Comparison of ENCODE assay signal across 19 mouse cellular contexts in the genomic region with DNA sequence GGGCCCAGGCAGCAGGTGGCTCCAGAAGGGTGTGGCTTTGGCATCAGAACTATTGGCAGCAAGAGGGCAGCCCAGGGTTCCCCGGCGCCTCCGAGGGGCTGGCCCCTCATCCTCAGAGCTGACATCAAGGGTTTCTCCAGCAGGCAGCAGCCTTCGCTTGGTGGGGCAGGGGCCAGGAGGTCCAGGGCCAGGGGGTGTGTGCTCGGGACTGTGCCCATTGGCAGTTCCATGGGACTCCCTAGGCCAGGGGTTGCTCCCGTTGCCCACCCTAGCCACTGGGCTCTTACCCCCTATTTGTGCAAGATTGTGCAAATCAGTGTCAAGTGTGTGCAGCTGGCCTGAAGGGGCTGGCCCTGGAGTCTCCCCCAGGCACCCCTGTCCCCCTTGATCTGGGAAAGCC. TPM values are rescaled to one million over a fixed set of nuclear protein-coding genes. Genes with fewer than 3 reads are reported as not detected.
DNase-seq lines count a peak whose midpoint lies in the region; ATAC-seq lines count a peak whose summit lies in the region.
"Had no signal": no experiment of that assay in that cellular context is flagged by ENCODE, and none has a peak within 500 bp of the region (broad histone marks: within the 10 kb centered on the region; RNA-seq: fewer than 3 reads in every experiment).

No protein-coding gene starts in this region.

- H3K27ac ChIP-seq in liver, embryonic 13.5 days = peak overlapping the region; percentile 44; the same call in 1 of the 2 replicates
- H3K27ac ChIP-seq: embryonic facial prominence, embryonic 12.5 days; forebrain, embryonic 15.5 days; hindbrain, embryonic 12.5 days had no signal

- no peaks in the 10 kb centered on the region for H3K9me3 ChIP-seq in liver, embryonic 13.5 days (replicated peaks)
- H3K9me3 ChIP-seq: embryonic facial prominence, embryonic 12.5 days; forebrain, embryonic 15.5 days; hindbrain, embryonic 12.5 days had no signal

- peak overlapping the region; percentile 89 for H3K4me2 ChIP-seq in liver, embryonic 13.5 days
- H3K4me2 ChIP-seq: embryonic facial prominence, embryonic 12.5 days; forebrain, embryonic 15.5 days; hindbrain, embryonic 12.5 days had no signal

- H3K36me3 ChIP-seq in liver, embryonic 13.5 days = peaks cover 41% of the 10 kb centered on the region

- no peak overlapping the region for H3K4me3 ChIP-seq in liver, embryonic 13.5 days (replicated peaks)
- H3K4me3 ChIP-seq: embryonic facial prominence, embryonic 12.5 days; forebrain, embryonic 15.5 days; hindbrain, embryonic 12.5 days had no signal

- WGBS in liver, embryonic 13.5 days (ENCODE audit: insufficient replicate concordance) = 70% methylated on average over 6 of the region's 6 CpGs

- peak overlapping the region; percentile 92 for H3K9ac ChIP-seq in liver, embryonic 13.5 days
- H3K9ac ChIP-seq: embryonic facial prominence, embryonic 12.5 days; forebrain, embryonic 15.5 days; hindbrain, embryonic 12.5 days had no signal

- H3K4me1 ChIP-seq in liver, embryonic 13.5 days (replicated peaks) = peaks cover 60% of the 10 kb centered on the region

- DNase-seq in adrenal gland, adult (ENCODE audit: inconsistent age in 2 of 2, low spot score in 1 of 2) = peak; percentile 26 to 36
- DNase-seq in adrenal gland, postnatal 4 days (ENCODE audit: low spot score in 2 of 2) = no peak
- DNase-seq in heart, adult 11 months = peak; percentile 92
- no peak for DNase-seq in heart, adult 8-10 months (ENCODE audit: low spot score)
- no peak for DNase-seq in liver, embryonic 13.5 days
- DNase-seq in liver = no peak
- DNase-seq in embryo, embryonic 10.5 days (ENCODE audit: low spot score) = no peak
- DNase-seq: adrenal gland, postnatal 14 days; B cell, adult 2 months; gastrocnemius, postnatal 36 days; heart, adult 18-20 months; heart, postnatal 36 days had no signal

- ATAC-seq in liver, embryonic 13.5 days (ENCODE audit: low read depth) = no peak
- ATAC-seq: CD4-positive, CD25-positive, alpha-beta regulatory T cell, adult 4 months; forebrain, embryonic 15.5 days; hindbrain, embryonic 16.5 days; inflammation-experienced regulatory T-cells, adult 6 months; intestine, postnatal 0 days had no signal

- H3K27me3 ChIP-seq in liver, embryonic 13.5 days = no peaks in the 10 kb centered on the region
- H3K27me3 ChIP-seq: embryonic facial prominence, embryonic 12.5 days; forebrain, embryonic 15.5 days; hindbrain, embryonic 12.5 days had no signal

RNA-seq across cellular contexts. Expression of a gene that starts 4.3 kb away (rescaled TPM):
- 100 to 1,000 TPM; 193 to 202 TPM for total RNA-seq in adrenal gland, postnatal 4 days (2021)
- 100 to 1,000 TPM; 104 to 110 (median 108) TPM for total RNA-seq in heart, adult 8-10 months (2022)
- polyA plus RNA-seq in liver, embryonic 13.5 days (2015; fragmentation: Nextera tagmentation; extraction: Ambion mirVana) = 270 and 280 TPM in 2 replicates

RNA-seq across cellular contexts. Expression of a gene that starts 10.2 kb away (rescaled TPM):
- total RNA-seq in adrenal gland, postnatal 4 days (2021) = 10 to 100 TPM; 37.6 to 40.8 TPM
- total RNA-seq in heart, adult 8-10 months (2022) = 10 to 100 TPM; 25.7 to 34.1 (median 30.1) TPM
- 28.4 and 30.0 TPM in 2 replicates for polyA plus RNA-seq in liver, embryonic 13.5 days (2015; fragmentation: Nextera tagmentation; extraction: Ambion mirVana)

RNA-seq across cellular contexts. Expression of a gene that starts 10.2 kb away (rescaled TPM):
- 10 to 100 TPM; 21.7 to 25.0 TPM for total RNA-seq in adrenal gland, postnatal 4 days (2021)
- total RNA-seq in heart, adult 8-10 months (2022) = 10 to 100 TPM; 19.6 to 27.4 (median 23.6) TPM
- 12.6 and 13.9 TPM in 2 replicates for polyA plus RNA-seq in liver, embryonic 13.5 days (2015; fragmentation: Nextera tagmentation; extraction: Ambion mirVana)

RNA-seq across cellular contexts. Expression of a gene that starts 22.9 kb away (rescaled TPM):
- total RNA-seq in adrenal gland, postnatal 4 days (2021) = 10 to 100 TPM; 14.0 to 17.4 TPM
- 10 to 100 TPM in 3 of 4 experiments, 1 to 10 TPM in 1; 7.7 to 11.7 (median 10.1) TPM for total RNA-seq in heart, adult 8-10 months (2022)
- polyA plus RNA-seq in liver, embryonic 13.5 days (2015; fragmentation: Nextera tagmentation; extraction: Ambion mirVana) = 0.30 and 0.37 TPM in 2 replicates

RNA-seq across cellular contexts. Expression of a gene that starts 25.5 kb away (rescaled TPM):
- total RNA-seq in adrenal gland, postnatal 4 days (2021) = 10 to 100 TPM; 11.7 to 14.9 TPM
- 1 to 10 TPM; 1.7 to 2.8 (median 2.2) TPM for total RNA-seq in heart, adult 8-10 months (2022)
- polyA plus RNA-seq in liver, embryonic 13.5 days (2015; fragmentation: Nextera tagmentation; extraction: Ambion mirVana) = 10.3 and 11.8 TPM in 2 replicates

Comparison
In these comparisons a context has a peak if more than half of its experiments do, and no peak if none do; other contexts are left out.
1. DNase-seq: peak in adrenal gland, adult (2 of 2) and heart, adult 11 months (single experiment); none in adrenal gland, postnatal 4 days (0 of 2), heart, adult 8-10 months (single experiment), liver, embryonic 13.5 days (single experiment), liver (single experiment) and embryo, embryonic 10.5 days (single experiment).